Mouse (Mus musculus): ENCODE measurements at regions not wholly inside any gene's neighbourhood (a gene's known extent, or its start where the extent isn't known, plus 50 kb on each side); places are given as distances from the start of the nearest gene placed in this dataset.

GRCm38 (mm10) chr11:64138934-64139333 lies 59.7 kb upstream of the Cox10 start:
- no peak for DNase-seq (ENCODE audit: extremely low spot score, low spot score)

- DNase-seq (ENCODE audit: extremely low spot score, low spot score): no peak
Observed at GRCm38 (mm10) chr11:64135766-64136165, 56.5 kb upstream of the Cox10 start.

- no peak for DNase-seq (ENCODE audit: extremely low spot score, low spot score)
Observed at GRCm38 (mm10) chr11:64135308-64135591, 56.0 kb upstream of the Cox10 start.

- no peak for DNase-seq (ENCODE audit: extremely low spot score, low spot score)
Observed at GRCm38 (mm10) chr11:64134571-64135307, 55.5 kb upstream of the Cox10 start.
